Mouse (Mus musculus): ENCODE measurements around the gene Rasgef1b. TPM values are rescaled to one million over a fixed set of nuclear protein-coding genes. Genes with fewer than 3 reads are reported as not detected.

Rasgef1b gene
- polyA plus RNA-seq (2021; fragmentation: Nextera tagmentation): 6.6 and 6.7 TPM in 2 replicates
- long read RNA-seq, experiment 1, partial matches to known transcripts: 5 of 14 reads
- long read RNA-seq, experiment 1, other reads (novel, unspliced or antisense): 4 of 14 reads
- long read RNA-seq, experiment 2, transcript Rasgef1b-209 (14 exons, 2,987 nt): major isoform, 32 of 103 reads
- long read RNA-seq, experiment 2, transcript Rasgef1b-202 (2 exons, 2,741 nt): minor isoform, 5 of 103 reads
- long read RNA-seq, experiment 2, transcript Rasgef1b-201 (14 exons, 2,990 nt): minor isoform, 23 of 103 reads
- long read RNA-seq, experiment 2, partial matches to known transcripts: 9 of 103 reads
- long read RNA-seq, experiment 2, other reads (novel, unspliced or antisense): 31 of 103 reads

DNA sequence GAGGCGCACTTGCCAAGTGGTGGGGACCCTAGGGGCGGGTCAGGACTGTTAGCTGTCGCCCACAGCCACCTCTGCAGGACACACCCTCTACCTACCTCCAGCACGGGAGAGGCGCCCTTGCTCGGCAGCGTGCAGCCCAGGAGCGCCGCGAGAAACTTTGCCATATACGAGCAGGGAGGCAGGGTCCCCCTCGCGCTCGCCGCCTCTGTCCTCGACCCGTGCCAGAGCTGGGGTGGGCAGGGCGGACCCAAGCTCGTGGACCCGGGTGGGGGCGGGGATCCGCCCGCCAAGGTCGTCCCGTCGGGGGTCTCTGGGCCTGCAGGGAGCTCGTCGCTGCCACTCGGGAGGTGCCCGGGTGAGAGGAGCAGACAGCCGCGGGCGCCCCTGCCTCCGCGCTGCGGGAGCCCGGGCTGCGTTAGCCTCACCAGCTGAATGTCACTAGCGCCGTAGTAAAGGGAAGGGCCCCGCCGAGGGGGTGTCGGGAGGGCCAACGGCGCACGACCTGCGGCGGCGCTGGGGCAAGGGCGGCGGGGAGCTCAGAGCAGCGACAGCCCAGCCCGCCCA, at the start of gene Rasgef1b:
TSS of gene Rasgef1b (minus strand) at position 417 of the 564 bp plus-strand sequence.

Other genes starting within 250 kb of the Rasgef1b start
- gene Vamp9, start 177.2 kb upstream of the Rasgef1b start, polyA plus RNA-seq (2021; fragmentation: Nextera tagmentation): 1.2 and 1.3 TPM in 2 replicates
- 9.2 and 10.3 TPM in 2 replicates for gene Hnrnpd, start 249.9 kb upstream of the Rasgef1b start, polyA plus RNA-seq (2021; fragmentation: Nextera tagmentation)
- 1.2 and 2.9 TPM in 2 replicates for gene 4930524J08Rik, start 250.0 kb upstream of the Rasgef1b start, polyA plus RNA-seq (2021; fragmentation: Nextera tagmentation)

All from layer of hippocampus, adult 6 months (tissue).